Mouse (Mus musculus): ENCODE results near the gene Ctxn1. TPM values are rescaled to one million over a fixed set of nuclear protein-coding genes. Genes with fewer than 3 reads are reported as not detected.

The Ctxn1 gene
- polyA plus RNA-seq, 1 experiment from 2014 or later, result 80.3 TPM

GRCm38 (mm10) chr8:4250306-4250970 lies 8.6 kb downstream of the Ctxn1 start:
- Histone ChIP-seq H3K27ac (replicated peaks) (no peak overlapping the region), H3K4me1 (peaks cover 29% of the 10 kb centered on the region), H3K36me3 (peaks cover 40% of the 10 kb centered on the region), H3K9ac (no peak overlapping the region), H3K4me2 (replicated peaks) (no peak overlapping the region), H3K9me3 (replicated peaks) (no peaks in the 10 kb centered on the region), H3K27me3 (no peaks in the 10 kb centered on the region), H3K4me3 (replicated peaks) (no peak overlapping the region)
- WGBS, result 36% methylated on average over 26 of the region's 26 CpGs
- ATAC-seq (ENCODE audit: insufficient number of reproducible peaks, low FRiP score, low TSS enrichment, low read depth), result 0 out of 2 replicates have a peak, but pooled peaks have one; percentile 5

GRCm38 (mm10) chr8:4249213-4249612 lies 9.9 kb downstream of the Ctxn1 start:
- no peak for ATAC-seq (ENCODE audit: insufficient number of reproducible peaks, low FRiP score, low TSS enrichment, low read depth)
- Histone ChIP-seq H3K9ac (no peak overlapping the region), H3K9me3 (replicated peaks) (no peaks in the 10 kb centered on the region), H3K27ac (replicated peaks) (0 out of 2 replicates have a peak overlapping the region, but pooled peaks have one; percentile 17), H3K36me3 (peaks cover 41% of the 10 kb centered on the region), H3K4me2 (replicated peaks) (no peak overlapping the region), H3K4me3 (replicated peaks) (no peak overlapping the region), H3K4me1 (peaks cover 27% of the 10 kb centered on the region), H3K27me3 (no peaks in the 10 kb centered on the region)
- 21% methylated on average over 29 of the region's 29 CpGs for WGBS

DNA sequence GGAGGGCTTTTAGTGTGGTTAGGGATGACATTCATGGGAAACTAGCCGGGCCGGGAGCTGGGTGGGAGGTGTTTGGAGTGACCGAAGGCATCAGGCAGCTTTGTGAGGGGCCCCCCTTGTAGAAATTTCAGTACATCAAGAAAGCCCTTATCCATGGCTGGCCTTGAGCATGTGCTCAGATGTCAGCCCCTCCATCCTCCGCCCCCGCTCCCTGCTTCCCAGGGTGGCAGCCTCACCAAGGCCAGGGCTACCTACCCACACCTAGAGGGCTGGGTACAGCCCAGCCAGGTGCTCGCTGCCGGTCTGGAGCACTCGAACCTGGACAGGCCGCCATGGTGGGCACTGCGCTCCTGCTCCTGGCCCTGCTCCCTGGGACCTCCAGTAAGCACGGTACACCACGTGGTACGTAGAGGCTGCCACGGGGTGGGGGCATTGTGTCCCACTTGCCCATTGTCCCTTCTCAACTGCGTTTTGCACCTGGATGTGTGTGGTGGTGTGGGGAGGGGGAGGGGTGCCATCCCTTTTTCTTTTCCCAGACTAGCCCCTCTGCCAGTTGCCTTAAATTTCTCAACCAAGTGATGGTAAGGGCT lies 11.0 kb downstream of the Ctxn1 start, which contains the start of gene Tgfbr3l:
Gene Tgfbr3l, plus strand, starts transcription at position 264 of the 590 bp plus-strand sequence.
- no peaks in the 10 kb centered on the region for H3K27me3 ChIP-seq
- WGBS, result 83% methylated on average over 15 of the region's 15 CpGs
- peaks cover 53% of the 10 kb centered on the region for H3K36me3 ChIP-seq
- H3K4me1 ChIP-seq, result peaks cover 19% of the 10 kb centered on the region
- H3K4me2 ChIP-seq (replicated peaks), result no peak within 1 kb of the TSS
- no peaks in the 10 kb centered on the region for H3K9me3 ChIP-seq (replicated peaks)
- 0 out of 2 replicates have a peak within 1 kb of the TSS, but pooled peaks have one; percentile 17 for H3K27ac ChIP-seq (replicated peaks)
- no peak within 1 kb of the TSS for H3K9ac ChIP-seq
- no peak within 1 kb of the TSS for H3K4me3 ChIP-seq (replicated peaks)
- no peak for ATAC-seq (ENCODE audit: insufficient number of reproducible peaks, low FRiP score, low TSS enrichment, low read depth)

GRCm38 (mm10) chr8:4247241-4247640 lies 11.8 kb downstream of the Ctxn1 start:
- Histone ChIP-seq H3K27me3 (no peaks in the 10 kb centered on the region), H3K4me1 (peaks cover 15% of the 10 kb centered on the region), H3K36me3 (peaks cover 61% of the 10 kb centered on the region), H3K9me3 (replicated peaks) (no peaks in the 10 kb centered on the region), H3K4me2 (replicated peaks) (no peak overlapping the region), H3K4me3 (replicated peaks) (no peak overlapping the region), H3K27ac (replicated peaks) (no peak overlapping the region), H3K9ac (no peak overlapping the region)
- WGBS, result 89% methylated on average over 8 of the region's 8 CpGs
- ATAC-seq (ENCODE audit: insufficient number of reproducible peaks, low FRiP score, low TSS enrichment, low read depth), result no peak

DNA sequence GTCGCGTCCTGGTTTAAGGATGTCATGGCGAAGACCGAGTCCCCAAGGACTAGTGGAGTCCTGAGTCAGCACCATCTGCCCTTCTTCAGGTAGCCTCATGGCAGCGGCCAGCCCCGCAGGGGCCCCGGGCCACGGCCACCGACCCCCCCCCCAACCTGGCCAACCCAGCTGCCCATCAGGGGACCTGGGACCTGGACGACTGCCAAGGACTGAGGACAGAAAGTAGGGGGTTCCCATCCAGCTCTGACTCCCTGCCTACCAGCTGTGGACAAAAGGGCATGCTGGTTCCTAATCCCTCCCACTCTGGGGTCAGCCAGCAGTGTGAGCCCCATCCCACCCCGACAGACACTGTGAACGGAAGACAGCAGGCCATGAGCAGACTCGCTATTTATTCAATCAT lies 13.3 kb downstream of the Ctxn1 start:
- Histone ChIP-seq H3K4me1 (peaks cover 18% of the 10 kb centered on the region), H3K4me2 (replicated peaks) (no peak overlapping the region), H3K27ac (replicated peaks) (no peak overlapping the region), H3K36me3 (peaks cover 70% of the 10 kb centered on the region), H3K27me3 (no peaks in the 10 kb centered on the region), H3K9me3 (replicated peaks) (no peaks in the 10 kb centered on the region), H3K4me3 (replicated peaks) (no peak overlapping the region), H3K9ac (no peak overlapping the region)
- WGBS, result 90% methylated on average over 13 of the region's 13 CpGs
- no peak for ATAC-seq (ENCODE audit: insufficient number of reproducible peaks, low FRiP score, low TSS enrichment, low read depth)

DNA sequence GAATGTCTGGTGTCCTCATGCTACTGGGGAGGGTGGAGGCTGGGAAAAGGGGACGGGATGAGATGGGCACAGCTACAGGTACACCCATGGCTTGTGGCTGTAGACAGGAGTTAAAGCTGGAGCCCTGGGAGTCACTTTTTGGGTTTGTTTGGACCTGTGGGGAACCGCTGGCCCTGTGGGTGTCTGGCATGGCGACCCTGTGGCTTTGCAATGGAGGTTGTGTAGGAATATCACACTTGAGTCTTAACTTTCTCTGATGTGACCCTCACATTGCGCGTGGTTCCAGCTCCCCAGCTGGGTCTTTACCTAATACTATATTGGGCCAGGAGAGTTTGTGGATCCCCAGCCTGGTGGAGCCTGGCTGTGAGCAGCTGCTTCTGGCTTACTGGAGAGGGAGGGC lies 14.0 kb downstream of the Ctxn1 start:
- peaks cover 73% of the 10 kb centered on the region for H3K36me3 ChIP-seq

DNA sequence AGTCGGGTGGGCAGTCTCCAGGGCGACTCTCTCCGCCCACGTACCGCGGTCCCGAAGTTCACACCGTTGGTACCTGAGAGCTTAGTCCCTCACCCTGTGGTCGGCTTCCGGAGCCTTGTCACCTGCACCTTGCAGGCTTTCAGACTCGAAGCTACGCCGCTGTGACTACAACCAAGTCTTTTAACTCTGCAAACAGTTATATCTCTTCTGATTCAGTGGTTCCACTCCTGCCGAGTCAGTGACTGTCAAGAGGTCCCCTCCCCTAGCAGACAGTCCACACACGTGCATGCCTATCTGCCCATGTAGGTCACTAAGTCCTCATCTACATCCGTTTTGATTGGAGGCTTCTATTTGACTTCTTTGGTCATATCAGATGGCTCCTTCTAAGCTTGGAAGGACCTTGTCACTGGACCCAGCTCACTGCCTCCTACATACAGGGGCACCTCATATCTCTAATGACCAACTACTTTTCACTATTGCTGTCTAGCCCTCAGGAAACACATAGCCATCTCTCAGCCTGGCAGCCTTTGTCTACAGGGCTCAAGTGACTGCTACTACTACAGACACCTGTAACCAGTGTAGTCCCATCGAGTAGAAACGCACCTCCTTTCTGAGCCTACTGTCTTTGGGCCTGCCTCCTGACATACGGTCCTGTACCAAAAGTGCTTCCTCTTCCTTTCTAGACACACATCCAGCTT lies 19.7 kb downstream of the Ctxn1 start:
- no peaks in the 10 kb centered on the region for H3K27me3 ChIP-seq
- H3K4me1 ChIP-seq, result peaks cover 26% of the 10 kb centered on the region
- no peaks in the 10 kb centered on the region for H3K9me3 ChIP-seq (replicated peaks)
- H3K4me3 ChIP-seq (replicated peaks), result peak overlapping the region; percentile 65
- peak overlapping the region; percentile 63 for H3K9ac ChIP-seq
- 11% methylated on average over 19 of the region's 19 CpGs for WGBS
- peak overlapping the region; percentile 96 for H3K27ac ChIP-seq (replicated peaks)
- peaks cover 34% of the 10 kb centered on the region for H3K36me3 ChIP-seq
- ATAC-seq (ENCODE audit: insufficient number of reproducible peaks, low FRiP score, low TSS enrichment, low read depth), result no peak; the same call in 1 of the 2 replicates
- H3K4me2 ChIP-seq (replicated peaks), result peak overlapping the region; percentile 72

More for the DNA sequence above, 14.0 kb downstream of the Ctxn1 start:
- no peaks in the 10 kb centered on the region for H3K27me3 ChIP-seq
- ATAC-seq (ENCODE audit: insufficient number of reproducible peaks, low FRiP score, low TSS enrichment, low read depth), result no peak
- H3K27ac ChIP-seq (replicated peaks), result no peak overlapping the region
- peaks cover 19% of the 10 kb centered on the region for H3K4me1 ChIP-seq
- H3K4me2 ChIP-seq (replicated peaks), result no peak overlapping the region
- WGBS, result 97% methylated on average over 5 of the region's 5 CpGs
- no peak overlapping the region for H3K9ac ChIP-seq
- H3K4me3 ChIP-seq (replicated peaks), result no peak overlapping the region
- H3K9me3 ChIP-seq (replicated peaks), result no peaks in the 10 kb centered on the region

- H3K4me3 ChIP-seq (replicated peaks), result peak within 1 kb of the TSS; percentile 65
- under 1% methylated on average over 71 of the region's 71 CpGs for WGBS
- no peaks in the 10 kb centered on the region for H3K27me3 ChIP-seq
- H3K9me3 ChIP-seq (replicated peaks), result no peaks in the 10 kb centered on the region
- peaks cover 26% of the 10 kb centered on the region for H3K4me1 ChIP-seq
- peaks cover 27% of the 10 kb centered on the region for H3K36me3 ChIP-seq
- peak; percentile 96 for ATAC-seq (ENCODE audit: insufficient number of reproducible peaks, low FRiP score, low TSS enrichment, low read depth)
- peak within 1 kb of the TSS; percentile 72 for H3K4me2 ChIP-seq (replicated peaks)
- H3K9ac ChIP-seq, result peak within 1 kb of the TSS; percentile 70
- peak within 1 kb of the TSS; percentile 96 for H3K27ac ChIP-seq (replicated peaks)
These were observed 20.5 kb downstream of the Ctxn1 start, which contains the start of the genes Map2k7 and Gm49320 for GRCm38 (mm10) chr8:4238434-4239192. Gene Map2k7 (plus strand): TSS chr8:4238740. Gene Gm49320 (plus strand): TSS chr8:4238865.

GRCm38 (mm10) chr8:4237814-4238433 lies 21.1 kb downstream of the Ctxn1 start:
- WGBS, result 20% methylated on average over 15 of the region's 15 CpGs
- peak overlapping the region; percentile 70 for H3K9ac ChIP-seq
- no peak for ATAC-seq (ENCODE audit: insufficient number of reproducible peaks, low FRiP score, low TSS enrichment, low read depth)
- H3K27me3 ChIP-seq, result no peaks in the 10 kb centered on the region
- peaks cover 20% of the 10 kb centered on the region for H3K36me3 ChIP-seq
- H3K4me3 ChIP-seq (replicated peaks), result peak overlapping the region; percentile 65
- peaks cover 26% of the 10 kb centered on the region for H3K4me1 ChIP-seq
- peak overlapping the region; percentile 72 for H3K4me2 ChIP-seq (replicated peaks)
- no peaks in the 10 kb centered on the region for H3K9me3 ChIP-seq (replicated peaks)
- H3K27ac ChIP-seq (replicated peaks), result peak overlapping the region; percentile 96

DNA sequence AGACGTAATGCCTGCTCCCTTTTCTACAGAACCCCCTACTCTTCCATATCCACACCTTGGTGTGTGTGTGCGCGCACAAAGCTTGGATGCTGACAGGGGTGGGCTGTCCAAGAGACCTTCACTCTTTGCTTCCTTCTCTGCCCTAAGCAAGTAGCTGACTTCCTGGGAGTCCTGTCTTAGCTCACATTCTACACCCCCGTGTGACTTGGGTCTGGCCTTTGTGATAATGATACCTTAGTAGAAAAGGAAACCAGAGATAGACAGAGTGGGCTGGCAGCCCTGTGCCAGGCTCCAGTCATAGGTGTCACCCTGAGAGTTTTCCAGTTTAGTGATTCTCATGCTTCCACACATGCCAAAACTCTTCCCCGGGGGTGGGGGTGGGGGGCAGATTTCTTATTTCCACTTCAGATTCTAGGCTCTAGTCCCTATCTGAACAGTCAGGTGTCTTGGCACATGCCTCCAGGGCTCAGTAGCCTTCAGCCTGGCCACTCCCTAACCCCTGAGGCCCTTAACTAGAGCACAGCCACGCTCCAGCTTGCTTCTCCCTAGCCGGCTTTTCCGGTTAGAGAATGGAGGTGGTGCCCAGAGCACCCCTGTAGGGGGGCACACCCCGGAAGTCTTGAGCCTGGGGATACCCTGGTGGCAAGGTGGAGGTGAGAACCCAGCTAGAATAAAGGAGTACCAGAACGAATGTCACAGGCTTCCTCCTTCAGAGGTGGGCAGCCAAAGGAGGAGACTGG lies 28.3 kb downstream of the Ctxn1 start:
- 51% methylated on average over 10 of the region's 10 CpGs for WGBS

More for the DNA sequence above, 28.3 kb downstream of the Ctxn1 start:
- no peak for ATAC-seq (ENCODE audit: insufficient number of reproducible peaks, low FRiP score, low TSS enrichment, low read depth)
- Histone ChIP-seq H3K9me3 (replicated peaks) (no peaks in the 10 kb centered on the region), H3K4me3 (replicated peaks) (no peak overlapping the region), H3K36me3 (no peaks in the 10 kb centered on the region), H3K9ac (no peak overlapping the region), H3K4me2 (replicated peaks) (no peak overlapping the region), H3K4me1 (no peaks in the 10 kb centered on the region; the same call in 1 of the 2 replicates), H3K27ac (replicated peaks) (no peak overlapping the region), H3K27me3 (peaks cover 16% of the 10 kb centered on the region)
